Mouse (Mus musculus) MEL (cell line): ENCODE data around the gene Slc25a5. TPM values are rescaled to one million over a fixed set of nuclear protein-coding genes. Genes with fewer than 3 reads are reported as not detected.

ENCODE experiments used
- DNase-seq: peaks from one replicate; pipeline ENCODE4 v3.0.0; 2011; ENCODE audit warnings: low read depth, low spot score
- H3K27ac ChIP-seq: 2 replicates; pipeline ENCODE4 v1.5.1; 2012; ENCODE audit warnings: low read depth, mild to moderate bottlenecking, control low read depth, low read length, moderate library complexity; ENCODE audit not compliant: control insufficient read depth
- H3K27me3 ChIP-seq, 2 experiments: fragments of 150-350 bp in 1 of 2; sonication (generic) in 1 of 2; 2 replicates each; pipeline ENCODE4 v1.6.1; 2012; ENCODE audit warnings: low read length in 2 of 2, mild to moderate bottlenecking in 2 of 2, improper control_type of control experiment in 1 of 2, moderate library complexity in 1 of 2; ENCODE audit not compliant: insufficient read depth in 2 of 2, control insufficient read depth in 1 of 2
- H3K36me3 ChIP-seq, 2 experiments: 2 replicates each; pipeline ENCODE4 v1.6.1; 2012 to 2014; ENCODE audit warnings: low read length in 2 of 2, improper control_type of control experiment in 1 of 2, inconsistent platforms in 1 of 2, mild to moderate bottlenecking in 1 of 2; ENCODE audit not compliant: insufficient read depth in 2 of 2, control insufficient read depth in 1 of 2
- H3K4me1 ChIP-seq, 2 experiments: fragments of 150-350 bp in 1 of 2; sonication (generic) in 1 of 2; 2 replicates each; pipeline ENCODE4 v1.6.1; 2012; ENCODE audit warnings: low read length in 2 of 2, improper control_type of control experiment in 1 of 2, mild to moderate bottlenecking in 1 of 2; ENCODE audit not compliant: insufficient read depth in 2 of 2, control insufficient read depth in 1 of 2
- H3K4me3 ChIP-seq, 2 experiments: fragments of 150-350 bp in 1 of 2; sonication (generic) in 1 of 2; 2 replicates each; pipeline ENCODE4 v1.5.1; 2012; ENCODE audit warnings: low read depth in 2 of 2, low read length in 2 of 2, mild to moderate bottlenecking in 2 of 2, moderate library complexity in 2 of 2, control low read depth in 1 of 2, improper control_type of control experiment in 1 of 2; ENCODE audit not compliant: control insufficient read depth in 1 of 2, insufficient read depth in 1 of 2
- H3K79me2 ChIP-seq: 2 replicates; pipeline ENCODE4 v1.6.1; 2012; ENCODE audit warnings: mild to moderate bottlenecking, low read length, moderate library complexity; ENCODE audit not compliant: control insufficient read depth, poor library complexity, insufficient read depth
- H3K9ac ChIP-seq: 2 replicates; pipeline ENCODE4 v1.6.1; 2012; ENCODE audit warnings: low read depth, mild to moderate bottlenecking, control low read depth, low read length, moderate library complexity; ENCODE audit not compliant: control insufficient read depth, poor library complexity, severe bottlenecking
- H3K9me3 ChIP-seq: fragments of 150-350 bp; sonication (generic); replicated peaks from 2 replicates; pipeline ENCODE4 v1.6.1; 2012; ENCODE audit warnings: mild to moderate bottlenecking, low read length, improper control_type of control experiment, moderate library complexity; ENCODE audit not compliant: insufficient read depth
- CTCF ChIP-seq, 3 experiments: IDR thresholded peaks in 2 of 3; conservative IDR thresholded peaks in 1 of 3; 2 replicates each; pipeline ENCODE4 v1.5.1; 2011 to 2012; ENCODE audit warnings: low read length in 3 of 3, low read depth in 2 of 3, mild to moderate bottlenecking in 2 of 3, improper control_type of control experiment in 1 of 3, inconsistent platforms in 1 of 3, mixed read lengths in 1 of 3, moderate library complexity in 1 of 3; ENCODE audit not compliant: control insufficient read depth in 1 of 3, insufficient read depth in 1 of 3, poor library complexity in 1 of 3, severe bottlenecking in 1 of 3
- ELF1 ChIP-seq: IDR thresholded peaks from 2 replicates; pipeline ENCODE4 v1.6.1; 2014; ENCODE audit warnings: low read depth, mild to moderate bottlenecking, inconsistent platforms, low read length, improper control_type of control experiment, moderate library complexity
- ETS1 ChIP-seq: IDR thresholded peaks from 2 replicates; pipeline ENCODE4 v1.6.1; 2012; ENCODE audit warnings: low read depth, mild to moderate bottlenecking, inconsistent platforms, low read length, improper control_type of control experiment, moderate library complexity
- GABPA ChIP-seq: IDR thresholded peaks from 2 replicates; pipeline ENCODE4 v1.6.1; 2012; ENCODE audit warnings: low read depth, mild to moderate bottlenecking, inconsistent platforms, low read length, improper control_type of control experiment, moderate library complexity
- HCFC1 ChIP-seq: IDR thresholded peaks from 2 replicates; pipeline ENCODE4 v1.6.1; 2012; ENCODE audit warnings: low read depth, mild to moderate bottlenecking, inconsistent platforms, low read length, improper control_type of control experiment, moderate library complexity
- JUND ChIP-seq: IDR thresholded peaks from 2 replicates; pipeline ENCODE4 v1.6.1; 2011; ENCODE audit warnings: low read depth, mild to moderate bottlenecking, improper control_type of control experiment, low read length
- KAT2A ChIP-seq: conservative IDR thresholded peaks from 2 replicates; pipeline ENCODE4 v1.6.1; 2012; ENCODE audit warnings: low read depth, low read length, improper control_type of control experiment, inconsistent platforms
- MAFK ChIP-seq: IDR thresholded peaks from 2 replicates; pipeline ENCODE4 v1.6.1; 2011; ENCODE audit warnings: low read depth, mild to moderate bottlenecking, low read length, improper control_type of control experiment, borderline replicate concordance
- MAX ChIP-seq: IDR thresholded peaks from 2 replicates; pipeline ENCODE4 v1.6.1; 2011; ENCODE audit warnings: low read length, improper control_type of control experiment
- MYB ChIP-seq: IDR thresholded peaks from 2 replicates; pipeline ENCODE4 v1.6.1; 2011; ENCODE audit warnings: mild to moderate bottlenecking, low read depth, low read length, improper control_type of control experiment
- NELFE ChIP-seq: IDR thresholded peaks from 2 replicates; pipeline ENCODE4 v1.6.1; 2011; ENCODE audit warnings: low read depth, low read length, improper control_type of control experiment
- POLR2AphosphoS2 ChIP-seq: IDR thresholded peaks from 2 replicates; pipeline ENCODE4 v1.6.1; 2011; ENCODE audit warnings: low read length, improper control_type of control experiment
- RAD21 ChIP-seq: IDR thresholded peaks from 2 replicates; pipeline ENCODE4 v1.6.1; 2011; ENCODE audit warnings: mild to moderate bottlenecking, low read depth, low read length, improper control_type of control experiment
- RCOR1 ChIP-seq: IDR thresholded peaks from 2 replicates; pipeline ENCODE4 v1.6.1; 2012; ENCODE audit warnings: low read depth, mild to moderate bottlenecking, inconsistent platforms, low read length, improper control_type of control experiment
- SIN3A ChIP-seq: IDR thresholded peaks from 2 replicates; pipeline ENCODE4 v1.6.1; 2012; ENCODE audit warnings: low read length, improper control_type of control experiment, inconsistent platforms
- SMC3 ChIP-seq: IDR thresholded peaks from 2 replicates; pipeline ENCODE4 v1.6.1; 2011; ENCODE audit warnings: low read depth, low read length, improper control_type of control experiment
- TCF12 ChIP-seq: IDR thresholded peaks from 2 replicates; pipeline ENCODE4 v1.6.1; 2014; ENCODE audit warnings: low read depth, mild to moderate bottlenecking, inconsistent platforms, low read length, improper control_type of control experiment, moderate library complexity
- USF2 ChIP-seq, 2 experiments: IDR thresholded peaks; 2 replicates each; pipeline ENCODE4 v1.6.1; 2011 to 2012; ENCODE audit warnings: improper control_type of control experiment in 2 of 2, low read length in 2 of 2, borderline replicate concordance in 1 of 2, inconsistent platforms in 1 of 2, low read depth in 1 of 2, mild to moderate bottlenecking in 1 of 2; ENCODE audit not compliant: insufficient read depth in 1 of 2
- ZC3H11A ChIP-seq: IDR thresholded peaks from 2 replicates; pipeline ENCODE4 v1.6.1; 2012; ENCODE audit warnings: low read depth, mild to moderate bottlenecking, inconsistent platforms, low read length, improper control_type of control experiment
- ZNF384 ChIP-seq: IDR thresholded peaks from 2 replicates; pipeline ENCODE4 v1.6.1; 2012; ENCODE audit warnings: low read depth, mild to moderate bottlenecking, inconsistent platforms, low read length, improper control_type of control experiment
- polyA plus RNA-seq, 2 experiments: library from polyadenylated mRNA; stranded (reverse) in 1 of 2; unstranded in 1 of 2; fragments of >175 nt in 1 of 2; fragments of >200 nt in 1 of 2; gene quantifications; 2 replicates each; pipeline versions ENCODE4 v1.2.1 to v1.2.4; 2012; ENCODE audit warnings: low replicate concordance in 2 of 2, low read depth in 1 of 2; ENCODE audit not compliant: insufficient read length in 2 of 2, insufficient read depth in 1 of 2, missing spikeins in 1 of 2
- total RNA-seq: library from RNA; depleted of rRNA; stranded (reverse); fragments of 300-350 nt; gene quantifications from 2 replicates; pipeline ENCODE4 v1.2.3, GENCODE M21; 2012

Slc25a5 gene
- total and polyA plus RNA-seq, 3 experiments = 263 to 1,006 (median 704) TPM

GRCm38 (mm10) chrX:36763934-36764317, 31.5 kb upstream of the Slc25a5 start:
- Histone ChIP-seq H3K4me1 (peaks cover 11 to 16% of the 10 kb centered on the region in 2 experiments), H3K9me3 (no peaks in the 10 kb centered on the region), H3K36me3 (peaks cover 0 to 7% of the 10 kb centered on the region in 2 experiments; a peak in 2 of 4 replicates)

GRCm38 (mm10) chrX:36767386-36767785, 28.1 kb upstream of the Slc25a5 start:
- peaks cover 0 to 2% of the 10 kb centered on the region in 2 experiments; a peak in 1 of 4 replicates for H3K36me3 ChIP-seq
- no peak for TF ChIP-seq KAT2A
- TF ChIP-seq MYB = no peak
- peaks cover 0 to 6% of the 10 kb centered on the region in 2 experiments; a peak in 2 of 4 replicates for H3K4me1 ChIP-seq
- no peaks in the 10 kb centered on the region for H3K27me3 ChIP-seq
- no peak overlapping the region for H3K27ac ChIP-seq
- H3K9ac ChIP-seq = no peak overlapping the region
- DNase-seq = no peak
- no peak overlapping the region for H3K4me3 ChIP-seq
- H3K79me2 ChIP-seq = no peaks in the 10 kb centered on the region
- no peaks in the 10 kb centered on the region for H3K9me3 ChIP-seq

More at GRCm38 (mm10) chrX:36763934-36764317, 31.5 kb upstream of the Slc25a5 start:
- H3K27me3 ChIP-seq = no peaks in the 10 kb centered on the region
- H3K4me3 ChIP-seq = no peak overlapping the region
- no peak for TF ChIP-seq GABPA
- no peak for TF ChIP-seq CTCF (IDR thresholded peaks at IDR 0.05 in 2 of 3, conservative IDR thresholded peaks at IDR 0.05 in 1 of 3; ENCODE audit: control insufficient read depth in 1 of 3, insufficient read depth in 1 of 3, low read depth in 2 of 3, low read length in 3 of 3, poor library complexity in 1 of 3, severe bottlenecking in 1 of 3)
- no peak for TF ChIP-seq NELFE
- no peak for TF ChIP-seq JUND
- no peak for TF ChIP-seq ZNF384
- no peak for TF ChIP-seq SIN3A
- no peak for TF ChIP-seq HCFC1
- no peak for TF ChIP-seq POLR2AphosphoS2
- no peak for TF ChIP-seq ELF1
- no peak for TF ChIP-seq RAD21
- no peak for TF ChIP-seq ZC3H11A
- no peak for TF ChIP-seq MAFK
- no peak for TF ChIP-seq MAX
- no peak overlapping the region for H3K9ac ChIP-seq
- no peak overlapping the region for H3K27ac ChIP-seq
- H3K79me2 ChIP-seq = no peaks in the 10 kb centered on the region
- DNase-seq = no peak

- Histone ChIP-seq H3K4me1 (no peaks in the 10 kb centered on the region), H3K9me3 (no peaks in the 10 kb centered on the region), H3K27me3 (no peaks in the 10 kb centered on the region), H3K79me2 (no peaks in the 10 kb centered on the region), H3K9ac (no peak overlapping the region), H3K27ac (no peak overlapping the region), H3K36me3 (no peaks in the 10 kb centered on the region), H3K4me3 (no peak overlapping the region)
- TF ChIP-seq SMC3 = no peak
- TF ChIP-seq ETS1 = no peak
- no peak for TF ChIP-seq RCOR1
- no peak for TF ChIP-seq TCF12
- no peak for TF ChIP-seq HCFC1
- TF ChIP-seq CTCF (IDR thresholded peaks at IDR 0.05 in 2 of 3, conservative IDR thresholded peaks at IDR 0.05 in 1 of 3; ENCODE audit: control insufficient read depth in 1 of 3, insufficient read depth in 1 of 3, low read depth in 2 of 3, low read length in 3 of 3, poor library complexity in 1 of 3, severe bottlenecking in 1 of 3) = no peak
- no peak for TF ChIP-seq ELF1
- TF ChIP-seq USF2 (IDR thresholded peaks at IDR 0.05; ENCODE audit: borderline replicate concordance in 1 of 2, insufficient read depth in 1 of 2, low read depth in 1 of 2, low read length in 2 of 2) = no peak
- no peak for TF ChIP-seq MAFK
- no peak for DNase-seq
Observed at GRCm38 (mm10) chrX:36772591-36772990, 22.9 kb upstream of the Slc25a5 start.
